ENCODE assay signal across 15 mouse cellular contexts in genomic region chr15:78049933-78050332, GRCm38 (mm10).
A peak's percentile ranks its signal among the peaks of the same experiment; 100 is the strongest.
DNase-seq lines count a peak whose midpoint lies in the region; ATAC-seq lines count a peak whose summit lies in the region.
"Had no signal": no experiment of that assay in that cellular context is flagged by ENCODE, and none has a peak within 500 bp of the region (broad histone marks: within the 10 kb centered on the region; RNA-seq: fewer than 3 reads in every experiment).

No protein-coding gene starts in this region.

- peak; percentile 31 for ATAC-seq in frontal cortex, adult (ENCODE audit: low TSS enrichment)
- ATAC-seq: forebrain, embryonic 13.5 days; forebrain, embryonic 15.5 days; forebrain, postnatal 0 days had no signal

- no peak for DNase-seq in frontal cortex, postnatal 14 days (ENCODE audit: low spot score in 2 of 2)
- DNase-seq in right cerebral cortex, adult 18-20 months = peak; percentile 47
- no peak for DNase-seq in right cerebral cortex, postnatal 25 days
- no peak for DNase-seq in thymus, adult 18-20 months
- DNase-seq: adrenal gland, adult 2 months; adrenal gland, postnatal 10 days; adrenal gland, postnatal 25 days; cerebellum, adult 11-12 months; cerebellum, adult 8-10 months; cerebellum, postnatal 10 days; cerebellum, postnatal 25 days; forebrain, postnatal 0 days had no signal
